ENCODE assay signal across 25 mouse cellular contexts in the genomic region with DNA sequence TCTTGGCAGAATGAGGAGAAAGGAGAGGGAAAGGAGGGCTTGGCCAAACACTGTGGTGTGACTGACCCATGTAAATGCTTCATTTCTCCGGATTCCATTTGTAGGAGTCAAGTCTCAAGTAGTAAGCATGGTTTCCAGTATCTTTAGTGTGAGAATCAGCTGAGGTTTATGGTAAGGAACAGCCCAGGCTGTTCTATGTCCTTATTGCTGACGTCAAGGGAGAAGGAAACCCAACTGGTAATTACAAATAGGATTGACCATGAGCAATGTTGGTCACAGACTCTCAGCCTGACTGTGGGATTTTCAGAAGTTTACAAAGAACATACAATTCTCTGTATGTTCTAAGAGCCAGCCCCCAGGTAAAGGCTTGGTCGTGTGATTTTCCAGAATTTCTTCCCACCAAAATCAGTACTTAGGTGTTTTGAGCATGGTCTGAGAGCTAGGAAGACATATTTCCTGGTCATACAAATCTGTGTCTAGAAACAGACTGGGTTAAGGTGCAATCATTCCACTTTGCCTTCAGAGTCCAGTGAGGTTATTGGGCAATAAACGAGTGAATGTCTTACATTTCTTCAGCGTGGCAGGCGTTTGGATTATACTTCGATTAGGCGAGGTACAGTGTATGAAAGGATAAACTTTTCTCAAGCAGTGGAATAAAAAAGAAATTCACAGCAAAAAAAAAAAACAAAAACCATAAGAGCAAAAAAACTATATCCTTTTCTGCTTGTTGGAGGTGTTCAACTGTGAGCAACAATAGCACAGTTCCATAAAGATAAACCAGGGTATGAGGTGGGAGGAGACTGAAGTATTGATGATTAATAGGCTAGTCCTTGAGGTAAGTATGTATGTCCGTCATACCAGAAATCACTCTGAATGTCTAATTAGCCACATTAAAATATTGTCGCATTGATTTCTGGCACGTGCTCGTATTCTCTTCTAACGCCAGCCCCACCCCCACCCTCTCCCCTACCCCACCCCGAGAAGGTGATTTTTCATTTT. TPM values are rescaled to one million over a fixed set of nuclear protein-coding genes. Genes with fewer than 3 reads are reported as not detected.
A peak's percentile ranks its signal among the peaks of the same experiment; 100 is the strongest.
DNase-seq lines count a peak whose midpoint lies in the region; ATAC-seq and TF ChIP-seq lines count a peak whose summit lies in the region.
"Had no signal": no experiment of that assay in that cellular context is flagged by ENCODE, and none has a peak within 500 bp of the region (broad histone marks: within the 10 kb centered on the region; RNA-seq: fewer than 3 reads in every experiment).

No protein-coding gene starts in this region.

- no peak overlapping the region for H3K4me2 ChIP-seq in intestine, embryonic 14.5 days (ENCODE audit: low read length)
- H3K4me2 ChIP-seq in intestine, embryonic 16.5 days (ENCODE audit: low read depth, low read length) = peak overlapping the region; percentile 7; the same call in 1 of the 2 replicates
- no peak overlapping the region for H3K4me2 ChIP-seq in midbrain, postnatal 0 days (ENCODE audit: low read depth, low read length, poor library complexity, severe bottlenecking)
- H3K4me2 ChIP-seq: embryonic facial prominence, embryonic 12.5 days; forebrain, embryonic 13.5 days; forebrain, embryonic 15.5 days had no signal

- ATAC-seq in intestine, embryonic 14.5 days (replicated peaks; ENCODE audit: low FRiP score, low TSS enrichment, low read depth) = peak; percentile 50; the same call in 1 of the 2 replicates
- peak; percentile 78 for ATAC-seq in intestine, embryonic 16.5 days
- no peak for ATAC-seq in midbrain, postnatal 0 days (ENCODE audit: low FRiP score)
- ATAC-seq: activated CD4-positive, CD25-positive, alpha-beta regulatory T cell, adult 4 months; CD4-positive, CD25-positive, alpha-beta regulatory T cell, adult 4 months; forebrain, embryonic 13.5 days; forebrain, embryonic 15.5 days; Patski had no signal

- DNase-seq in heart, adult 11 months = peak; percentile 39
- no peak for DNase-seq in heart, postnatal 14 days
- no peak for DNase-seq in intestine, embryonic 14.5 days (ENCODE audit: low spot score)
- DNase-seq in midbrain, postnatal 0 days (ENCODE audit: low spot score) = no peak
- DNase-seq in adrenal gland, adult (ENCODE audit: inconsistent age in 2 of 2, low spot score in 1 of 2) = no peak
- DNase-seq: adrenal gland, adult 8-10 months; adrenal gland, postnatal 14 days; adrenal gland, postnatal 36 days; B cell, adult 2 months; cerebellum, adult 11-12 months; cerebellum, adult 2 months; cerebellum, adult 9-10 months; cerebellum, postnatal 10 days; cerebellum, postnatal 25 days had no signal

- intact Hi-C loops in heart, postnatal 14 days (cut with DNase I) = no loop called here

- TF ChIP-seq POLR2A in small intestine, adult 2 months (IDR thresholded peaks at IDR 0.05; ENCODE audit: low read depth, low read length) = no peak

- no peaks in the 10 kb centered on the region for H3K27me3 ChIP-seq in intestine, embryonic 14.5 days (replicated peaks; ENCODE audit: control insufficient read depth, insufficient read depth, low read length)
- no peaks in the 10 kb centered on the region for H3K27me3 ChIP-seq in intestine, embryonic 16.5 days (replicated peaks; ENCODE audit: control insufficient read depth, insufficient read depth, low read length)
- H3K27me3 ChIP-seq in small intestine, adult 2 months (ENCODE audit: control insufficient read depth, insufficient read depth, low read length) = no peaks in the 10 kb centered on the region
- H3K27me3 ChIP-seq in midbrain, postnatal 0 days (ENCODE audit: insufficient read depth, low read length) = no peaks in the 10 kb centered on the region
- H3K27me3 ChIP-seq: CH12.LX; embryonic facial prominence, embryonic 12.5 days; forebrain, embryonic 13.5 days; forebrain, embryonic 15.5 days; Patski had no signal

- H3K4me1 ChIP-seq in intestine, embryonic 14.5 days (replicated peaks; ENCODE audit: control insufficient read depth, insufficient read depth, low read length) = peaks cover 3% of the 10 kb centered on the region; the same call in 1 of the 2 replicates
- peaks cover 7% of the 10 kb centered on the region; the same call in 1 of the 2 replicates for H3K4me1 ChIP-seq in intestine, embryonic 16.5 days (ENCODE audit: control insufficient read depth, insufficient read depth, low read length)
- peaks cover 10% of the 10 kb centered on the region; the same call in 1 of the 2 replicates for H3K4me1 ChIP-seq in small intestine, adult 2 months (ENCODE audit: control insufficient read depth, insufficient read depth, insufficient read length, low read length)
- H3K4me1 ChIP-seq in midbrain, postnatal 0 days (ENCODE audit: insufficient read depth, low read length) = 0 out of 2 replicates have a peak, but pooled peaks cover 3% of the 10 kb centered on the region
- H3K4me1 ChIP-seq: embryonic facial prominence, embryonic 10.5 days; embryonic facial prominence, embryonic 12.5 days; forebrain, embryonic 13.5 days; forebrain, embryonic 15.5 days had no signal

- H3K9ac ChIP-seq in intestine, embryonic 14.5 days (ENCODE audit: low read length) = no peak overlapping the region
- no peak overlapping the region for H3K9ac ChIP-seq in intestine, embryonic 16.5 days (ENCODE audit: low read depth, low read length)
- H3K9ac ChIP-seq in midbrain, postnatal 0 days (replicated peaks; ENCODE audit: low read length, poor library complexity, severe bottlenecking) = no peak overlapping the region
- H3K9ac ChIP-seq: embryonic facial prominence, embryonic 12.5 days; forebrain, embryonic 13.5 days; forebrain, embryonic 15.5 days had no signal

- H3K36me3 ChIP-seq in intestine, embryonic 14.5 days (ENCODE audit: control insufficient read depth, insufficient read depth, low read length) = no peaks in the 10 kb centered on the region
- H3K36me3 ChIP-seq in intestine, embryonic 16.5 days (ENCODE audit: control insufficient read depth, insufficient read depth, low read length) = 0 out of 2 replicates have a peak, but pooled peaks cover 4% of the 10 kb centered on the region
- H3K36me3 ChIP-seq in small intestine, adult 2 months (ENCODE audit: control insufficient read depth, insufficient read depth, low read length) = no peaks in the 10 kb centered on the region
- no peaks in the 10 kb centered on the region for H3K36me3 ChIP-seq in midbrain, postnatal 0 days (ENCODE audit: insufficient read depth, low read length)
- H3K36me3 ChIP-seq: embryonic facial prominence, embryonic 10.5 days; embryonic facial prominence, embryonic 12.5 days; forebrain, embryonic 15.5 days; G1E had no signal

- H3K27ac ChIP-seq in intestine, embryonic 14.5 days (ENCODE audit: low read depth) = 0 out of 2 replicates have a peak overlapping the region, but pooled peaks have one; percentile 16
- peak overlapping the region; percentile 85 for H3K27ac ChIP-seq in intestine, embryonic 16.5 days (ENCODE audit: low read length)
- H3K27ac ChIP-seq in small intestine, adult 2 months (ENCODE audit: insufficient read depth, low read depth, low read length) = peak overlapping the region; percentile 54
- H3K27ac ChIP-seq in midbrain, postnatal 0 days (ENCODE audit: low read depth, low read length) = no peak overlapping the region
- H3K27ac ChIP-seq: embryonic facial prominence, embryonic 10.5 days; embryonic facial prominence, embryonic 12.5 days; forebrain, embryonic 13.5 days; forebrain, embryonic 15.5 days had no signal

- H3K4me3 ChIP-seq in intestine, embryonic 14.5 days (ENCODE audit: low read depth, low read length) = no peak overlapping the region
- H3K4me3 ChIP-seq in intestine, embryonic 16.5 days (ENCODE audit: low read length) = no peak overlapping the region
- H3K4me3 ChIP-seq in small intestine, adult 2 months (ENCODE audit: low read depth, low read length) = no peak overlapping the region
- H3K4me3 ChIP-seq in midbrain, postnatal 0 days (ENCODE audit: low read depth, low read length) = no peak overlapping the region
- H3K4me3 ChIP-seq: embryonic facial prominence, embryonic 10.5 days; embryonic facial prominence, embryonic 12.5 days; forebrain, embryonic 13.5 days; forebrain, embryonic 15.5 days had no signal

- TF ChIP-seq CTCF in small intestine, adult 2 months (IDR thresholded peaks at IDR 0.05; ENCODE audit: extremely low read depth, insufficient read length, insufficient replicate concordance, low read depth, low read length) = no peak
- TF ChIP-seq CTCF in midbrain, postnatal 0 days (IDR thresholded peaks at IDR 0.05) = no peak

- 75% methylated on average over 14 of the region's 14 CpGs for WGBS in intestine, embryonic 14.5 days
- WGBS in intestine, embryonic 16.5 days = 53% methylated on average over 14 of the region's 14 CpGs
- WGBS in small intestine, adult 2 months = 29% methylated on average over 14 of the region's 14 CpGs
- WGBS in midbrain, postnatal 0 days = 92% methylated on average over 14 of the region's 14 CpGs

- H3K9me3 ChIP-seq in intestine, embryonic 14.5 days (ENCODE audit: control insufficient read depth, low read length) = no peaks in the 10 kb centered on the region
- H3K9me3 ChIP-seq in intestine, embryonic 16.5 days (ENCODE audit: control insufficient read depth, low read length) = no peaks in the 10 kb centered on the region
- H3K9me3 ChIP-seq in midbrain, postnatal 0 days (ENCODE audit: low read length) = no peaks in the 10 kb centered on the region
- H3K9me3 ChIP-seq: embryonic facial prominence, embryonic 10.5 days; embryonic facial prominence, embryonic 12.5 days; forebrain, embryonic 13.5 days; forebrain, embryonic 15.5 days had no signal

RNA-seq across cellular contexts. Expression of a gene that starts 53.0 kb away (rescaled TPM):
- total RNA-seq in heart, postnatal 14 days (2021) = 10 to 100 TPM; 56.4 to 58.2 TPM
- 24.3 and 26.9 TPM in 2 replicates for polyA plus RNA-seq in intestine, embryonic 14.5 days (2014; fragmentation: Nextera tagmentation; extraction: Ambion mirVana)
- 14.7 and 17.9 TPM in 2 replicates for polyA plus RNA-seq in intestine, embryonic 16.5 days (2015; fragmentation: Nextera tagmentation; extraction: Ambion mirVana)
- polyA plus RNA-seq in small intestine, adult 2 months (2012; rRNA removed) = 6.1 and 7.9 TPM in 2 replicates
- total RNA-seq in midbrain, postnatal 0 days (2014; rRNA removed) = 11.2 and 12.1 TPM in 2 replicates
- 1.5 and 2.0 TPM in 2 replicates for polyA plus RNA-seq in midbrain, postnatal 0 days (2015; fragmentation: Nextera tagmentation; extraction: Ambion mirVana)
- polyA plus RNA-seq: CD4-positive, CD25-positive, alpha-beta regulatory T cell, adult 4 months; G1E had no signal
